Mouse (Mus musculus): ENCODE data around the gene Vmn1r143. TPM values are rescaled to one million over a fixed set of nuclear protein-coding genes. Genes with fewer than 3 reads are reported as not detected.
"Not testable (repeated sequence)": the region's sequence is repeated elsewhere in the genome, so short reads cannot be mapped to it uniquely, and the experiment has no call there.

Gene Vmn1r143
- not detected in 2 replicates for polyA plus RNA-seq (2012)

- not testable (repeated sequence) for H3K9me3 ChIP-seq (ENCODE audit: control insufficient read depth, low read length); H3K4me3 ChIP-seq (replicated peaks); H3K4me1 ChIP-seq (ENCODE audit: control insufficient read depth); H3K27me3 ChIP-seq (ENCODE audit: control insufficient read depth); H3K36me3 ChIP-seq (ENCODE audit: control insufficient read depth)
Observed at GRCm38 (mm10) chr7:22189077-22189476, at the start of gene Vmn1r143. Gene Vmn1r143, plus strand, starts transcription at chr7:22189377.

DNA sequence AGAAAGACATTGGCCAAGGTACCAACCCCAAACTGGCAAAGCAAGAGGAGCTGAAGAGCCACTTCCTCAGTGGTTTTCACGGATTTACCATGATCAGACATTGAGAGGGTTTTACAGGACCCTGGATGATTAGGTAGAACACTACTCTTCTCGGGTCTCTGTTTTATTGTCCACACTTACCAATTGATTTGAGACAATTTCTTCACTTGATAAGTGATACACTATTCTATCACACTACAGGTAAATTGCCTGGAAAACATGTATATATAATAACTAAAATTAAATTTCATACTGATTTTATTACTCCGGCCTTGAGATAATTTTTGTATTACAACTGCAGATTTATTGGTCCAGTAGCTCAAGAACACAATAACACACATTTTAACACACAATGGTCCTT, 25.2 kb upstream of the Vmn1r143 start, which contains the start of gene Vmn1r142:
Gene Vmn1r142, minus strand, starts transcription at position 101 of the 400 bp plus-strand sequence.
- not testable (repeated sequence) for H3K36me3 ChIP-seq (ENCODE audit: control insufficient read depth); H3K4me1 ChIP-seq (ENCODE audit: control insufficient read depth); H3K4me3 ChIP-seq (replicated peaks); H3K9me3 ChIP-seq (ENCODE audit: control insufficient read depth, low read length); H3K27me3 ChIP-seq (ENCODE audit: control insufficient read depth)

- H3K9me3 ChIP-seq (ENCODE audit: control insufficient read depth, low read length); H3K4me3 ChIP-seq (replicated peaks); H3K36me3 ChIP-seq (ENCODE audit: control insufficient read depth); H3K4me1 ChIP-seq (ENCODE audit: control insufficient read depth); H3K27me3 ChIP-seq (ENCODE audit: control insufficient read depth): not testable (repeated sequence)
Observed at GRCm38 (mm10) chr7:22201164-22201563, 12.0 kb downstream of the Vmn1r143 start, which contains the start of gene Gm8653. Gene Gm8653, minus strand, starts transcription at chr7:22201264.

DNA sequence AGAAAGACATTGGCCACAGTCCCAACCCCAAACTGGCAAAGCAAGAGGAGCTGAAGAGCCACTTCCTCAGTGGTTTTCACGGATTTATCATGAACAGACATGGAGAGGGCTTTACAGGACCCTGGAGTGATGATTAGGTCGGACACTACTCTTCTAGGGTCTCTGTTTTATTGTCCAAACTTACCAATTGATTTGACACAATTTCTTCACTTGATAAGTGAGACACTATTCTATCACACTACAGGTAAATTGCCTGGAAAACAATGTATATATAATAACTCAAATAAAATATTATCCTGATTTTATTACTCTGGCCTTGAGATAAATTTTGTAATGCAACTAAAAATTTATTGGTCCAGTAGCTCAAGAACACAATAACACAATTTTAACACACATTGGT, 40.2 kb downstream of the Vmn1r143 start, which contains the start of gene Gm8453:
Gene Gm8453, minus strand, starts transcription at position 101 of the 400 bp plus-strand sequence.
- not testable (repeated sequence) for H3K27me3 ChIP-seq (ENCODE audit: control insufficient read depth); H3K9me3 ChIP-seq (ENCODE audit: control insufficient read depth, low read length); H3K36me3 ChIP-seq (ENCODE audit: control insufficient read depth); H3K4me3 ChIP-seq (replicated peaks); H3K4me1 ChIP-seq (ENCODE audit: control insufficient read depth)

Other genes with a start within 250 kb of the Vmn1r143 start
- gene Vmn1r137, start 194.8 kb upstream of the Vmn1r143 start, polyA plus RNA-seq (2012), result not detected in 2 replicates
- not detected in 2 replicates for gene Vmn1r138, start 160.5 kb upstream of the Vmn1r143 start, polyA plus RNA-seq (2012)
- gene Gm6176, start 133.1 kb upstream of the Vmn1r143 start, polyA plus RNA-seq (2012), result not detected in 2 replicates
- gene Vmn1r139, start 120.3 kb upstream of the Vmn1r143 start, polyA plus RNA-seq (2012), result not detected in 2 replicates
- gene Gm16451, start 71.1 kb upstream of the Vmn1r143 start, polyA plus RNA-seq (2012), result not detected in 2 replicates
- gene Gm10666, start 54.6 kb upstream of the Vmn1r143 start, polyA plus RNA-seq (2012), result not detected in 2 replicates
- not detected in 2 replicates for gene Vmn1r142, start 25.3 kb upstream of the Vmn1r143 start, polyA plus RNA-seq (2012)
- not detected in 2 replicates for gene Gm8653, start 11.9 kb downstream of the Vmn1r143 start, polyA plus RNA-seq (2012)
- not detected in 2 replicates for gene Gm8453, start 40.1 kb downstream of the Vmn1r143 start, polyA plus RNA-seq (2012)
- gene Gm4187, start 140.3 kb downstream of the Vmn1r143 start, polyA plus RNA-seq (2012), result not detected in 2 replicates
- gene Gm8660, start 181.7 kb downstream of the Vmn1r143 start, polyA plus RNA-seq (2012), result not detected in 2 replicates
- not detected in 2 replicates for gene Vmn1r148, start 224.2 kb downstream of the Vmn1r143 start, polyA plus RNA-seq (2012)
- gene Vmn1r149, start 248.9 kb downstream of the Vmn1r143 start, polyA plus RNA-seq (2012), result not detected in 2 replicates